Mouse (Mus musculus): ENCODE data around the gene Actn3.

The Actn3 gene

GRCm38 (mm10) chr19:4811909-4812242 is 65.8 kb downstream of the Actn3 start:
- DNase-seq (ENCODE audit: low spot score) = no peak
